Mouse (Mus musculus) R1 (cell line): ENCODE measurements around the gene Polr3h.

Experiments
- DNase-seq: peaks from one replicate; pipeline ENCODE4 v3.0.0-alpha.2; 2018; ENCODE audit warnings: low read depth, low spot score

Polr3h gene

GRCm38 (mm10) chr15:81847161-81847560, 78.9 kb downstream of the Polr3h start:
- DNase-seq, result no peak

GRCm38 (mm10) chr15:81846755-81847154, 79.3 kb downstream of the Polr3h start:
- DNase-seq, result no peak

GRCm38 (mm10) chr15:81845724-81846123, 80.3 kb downstream of the Polr3h start:
- DNase-seq, result peak; percentile 48

GRCm38 (mm10) chr15:81845033-81845625, 80.9 kb downstream of the Polr3h start:
- DNase-seq, result no peak

- DNase-seq, result no peak
These were observed 83.8 kb downstream of the Polr3h start for GRCm38 (mm10) chr15:81842275-81842674.

- no peak for DNase-seq
These were observed 85.7 kb downstream of the Polr3h start for GRCm38 (mm10) chr15:81840306-81840705.

- DNase-seq, result no peak
These were observed 86.4 kb downstream of the Polr3h start for GRCm38 (mm10) chr15:81839634-81840033.

- DNase-seq, result no peak
These were observed 87.3 kb downstream of the Polr3h start for GRCm38 (mm10) chr15:81838554-81839235.
